Mouse (Mus musculus) small intestine, adult 2 months (tissue): Measurements from ENCODE around the gene Sv2c. TPM values are rescaled to one million over a fixed set of nuclear protein-coding genes. Genes with fewer than 3 reads are reported as not detected.

Experiments used
- H3K27ac ChIP-seq: fragments of 200-500 bp; 2 replicates; pipeline ENCODE4 v1.5.1; 2012; ENCODE audit warnings: low read depth, low read length, control low read depth, inconsistent platforms; ENCODE audit not compliant: insufficient read depth
- H3K27me3 ChIP-seq: fragments of 200-500 bp; 2 replicates; pipeline ENCODE4 v1.6.1; 2012; ENCODE audit warnings: mild to moderate bottlenecking, moderate library complexity, low read length, inconsistent platforms; ENCODE audit not compliant: control insufficient read depth, insufficient read depth
- H3K36me3 ChIP-seq: fragments of 200-500 bp; 2 replicates; pipeline ENCODE4 v1.6.1; 2012; ENCODE audit warnings: mild to moderate bottlenecking, low read length, control low read depth, inconsistent platforms; ENCODE audit not compliant: control insufficient read depth, insufficient read depth
- H3K4me1 ChIP-seq: fragments of 200-500 bp; 2 replicates; pipeline ENCODE4 v1.6.1; 2012; ENCODE audit warnings: low read length, inconsistent platforms, mixed read lengths; ENCODE audit not compliant: control insufficient read depth, insufficient read depth, insufficient read length
- H3K4me3 ChIP-seq: fragments of 200-500 bp; 2 replicates; pipeline ENCODE4 v1.5.1; 2012; ENCODE audit warnings: low read depth, mild to moderate bottlenecking, control low read depth, inconsistent platforms, low read length, moderate library complexity
- CTCF ChIP-seq: fragments of 200-500 bp; IDR thresholded peaks from 2 replicates; pipeline ENCODE4 v1.5.1; 2012; ENCODE audit warnings: low read depth, mild to moderate bottlenecking, control low read depth, inconsistent platforms, low read length, moderate library complexity, mixed read lengths; ENCODE audit not compliant: insufficient replicate concordance, insufficient read length; ENCODE audit errors: extremely low read depth
- POLR2A ChIP-seq: fragments of 200-500 bp; IDR thresholded peaks from 2 replicates; pipeline ENCODE4 v1.6.1; 2012; ENCODE audit warnings: low read depth, mild to moderate bottlenecking, control low read depth, inconsistent platforms, low read length, moderate library complexity
- WGBS: fragments of 180-500 bp; shearing (Covaris S2); methylation state at CpG from one replicate; pipeline ENCODE4 v1.1.7; 2018; 5-methylcytosine and 5-hydroxymethylcytosine counted together
- polyA plus RNA-seq: library from polyadenylated mRNA; depleted of rRNA; stranded (reverse); fragments of >200 nt; gene quantifications from 2 replicates; pipeline ENCODE4 v1.2.3, GENCODE M21; 2012

Sv2c gene
- polyA plus RNA-seq, 1 experiment = 0.25 TPM

DNA sequence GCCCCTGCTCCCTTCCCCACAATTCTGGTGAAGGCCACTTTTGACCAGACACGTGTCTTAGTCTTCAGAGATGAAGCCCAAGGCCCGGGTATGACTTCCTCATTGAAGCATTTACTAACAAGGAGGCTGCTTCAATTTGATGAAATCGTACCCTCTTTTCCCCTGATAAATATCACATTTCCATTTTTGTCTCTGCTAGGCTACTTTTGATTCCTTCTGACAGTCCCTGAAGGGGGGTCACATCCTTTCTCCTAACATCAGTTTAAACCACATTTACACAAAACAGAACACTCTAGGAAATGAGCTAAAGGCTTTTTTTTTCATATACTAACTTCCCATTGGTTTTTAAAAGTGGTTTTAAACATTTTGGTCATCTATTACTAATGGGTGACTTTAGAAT, 79.6 kb downstream of the Sv2c start:
- no peaks in the 10 kb centered on the region for H3K36me3 ChIP-seq
- H3K4me3 ChIP-seq = no peak overlapping the region
- 79% methylated on average over 3 of the region's 3 CpGs for WGBS
- H3K4me1 ChIP-seq = no peaks in the 10 kb centered on the region
- H3K27me3 ChIP-seq = 0 out of 2 replicates have a peak, but pooled peaks cover 3% of the 10 kb centered on the region
- no peak overlapping the region for H3K27ac ChIP-seq
- TF ChIP-seq POLR2A (no peak), CTCF (no peak)

GRCm38 (mm10) chr13:96045396-96045795, 87.0 kb downstream of the Sv2c start:
- Histone ChIP-seq H3K4me1 (no peaks in the 10 kb centered on the region), H3K27me3 (0 out of 2 replicates have a peak, but pooled peaks cover under 1% of the 10 kb centered on the region), H3K27ac (no peak overlapping the region), H3K36me3 (no peaks in the 10 kb centered on the region), H3K4me3 (no peak overlapping the region)
- 52% methylated on average over 5 of the region's 5 CpGs for WGBS
- TF ChIP-seq CTCF (no peak), POLR2A (no peak)

DNA sequence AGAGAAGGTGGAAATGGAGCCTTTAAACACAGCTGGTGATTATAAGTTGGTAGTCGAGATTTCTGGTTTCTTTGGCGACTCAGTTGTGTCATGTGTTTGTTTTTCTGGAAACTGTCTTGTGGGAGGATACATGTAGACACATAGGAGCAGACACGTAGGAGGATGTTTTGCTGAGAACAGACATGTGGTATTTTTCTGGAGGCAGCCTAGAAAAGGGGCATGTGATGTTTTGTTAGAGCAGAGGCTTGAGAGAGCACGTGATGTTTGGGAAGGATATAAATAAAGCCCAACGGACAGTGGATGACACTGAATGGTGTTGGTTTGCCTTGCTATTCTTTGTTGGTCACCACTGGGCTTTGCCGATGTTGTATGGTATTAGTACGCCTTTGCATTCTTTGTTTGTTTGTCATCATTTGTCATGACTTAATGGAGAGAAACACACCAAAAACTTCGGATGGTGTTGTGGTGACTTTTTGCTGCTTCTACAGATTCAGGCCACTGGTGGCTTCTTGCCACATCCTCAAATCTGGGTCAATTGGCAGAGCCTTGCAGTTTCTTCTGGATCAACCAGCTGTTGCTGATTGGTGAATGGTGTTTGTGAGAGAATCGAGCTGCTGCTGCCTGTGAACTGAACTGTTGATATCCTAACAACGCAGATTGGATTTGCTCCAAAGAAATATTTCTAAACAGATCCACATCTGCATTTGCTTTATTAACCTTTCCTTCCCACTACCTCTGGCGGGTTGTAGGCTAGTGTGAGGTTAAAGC, 91.9 kb downstream of the Sv2c start:
- Histone ChIP-seq H3K4me1 (no peaks in the 10 kb centered on the region), H3K36me3 (no peaks in the 10 kb centered on the region), H3K4me3 (no peak overlapping the region), H3K27ac (no peak overlapping the region), H3K27me3 (no peaks in the 10 kb centered on the region)
- WGBS = 73% methylated on average over 11 of the region's 11 CpGs
- TF ChIP-seq CTCF = no peak
- TF ChIP-seq POLR2A = no peak

DNA sequence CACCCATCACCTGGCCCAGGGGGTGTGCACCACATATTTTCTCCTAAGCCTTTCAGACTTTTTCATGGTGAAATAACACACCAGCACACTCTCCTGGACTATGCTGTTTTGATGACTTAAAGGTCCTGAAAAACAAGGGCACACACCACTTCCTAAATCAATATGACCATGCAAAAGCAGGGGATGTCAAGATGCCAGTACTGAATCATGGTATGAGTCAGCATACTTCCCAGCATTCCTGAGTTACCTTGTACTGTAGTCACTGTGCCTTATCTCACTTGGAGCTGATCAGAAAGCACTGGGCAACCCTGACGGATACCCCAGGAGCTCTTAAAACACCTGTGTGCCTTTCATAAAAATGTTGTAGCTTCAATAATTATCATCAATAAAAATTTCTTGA, 92.8 kb downstream of the Sv2c start:
- Histone ChIP-seq H3K36me3 (no peaks in the 10 kb centered on the region), H3K4me3 (no peak overlapping the region), H3K4me1 (no peaks in the 10 kb centered on the region), H3K27ac (no peak overlapping the region), H3K27me3 (no peaks in the 10 kb centered on the region)
- TF ChIP-seq POLR2A = no peak
- no peak for TF ChIP-seq CTCF
- 33% methylated on average over 1 of the region's 1 CpGs for WGBS

DNA sequence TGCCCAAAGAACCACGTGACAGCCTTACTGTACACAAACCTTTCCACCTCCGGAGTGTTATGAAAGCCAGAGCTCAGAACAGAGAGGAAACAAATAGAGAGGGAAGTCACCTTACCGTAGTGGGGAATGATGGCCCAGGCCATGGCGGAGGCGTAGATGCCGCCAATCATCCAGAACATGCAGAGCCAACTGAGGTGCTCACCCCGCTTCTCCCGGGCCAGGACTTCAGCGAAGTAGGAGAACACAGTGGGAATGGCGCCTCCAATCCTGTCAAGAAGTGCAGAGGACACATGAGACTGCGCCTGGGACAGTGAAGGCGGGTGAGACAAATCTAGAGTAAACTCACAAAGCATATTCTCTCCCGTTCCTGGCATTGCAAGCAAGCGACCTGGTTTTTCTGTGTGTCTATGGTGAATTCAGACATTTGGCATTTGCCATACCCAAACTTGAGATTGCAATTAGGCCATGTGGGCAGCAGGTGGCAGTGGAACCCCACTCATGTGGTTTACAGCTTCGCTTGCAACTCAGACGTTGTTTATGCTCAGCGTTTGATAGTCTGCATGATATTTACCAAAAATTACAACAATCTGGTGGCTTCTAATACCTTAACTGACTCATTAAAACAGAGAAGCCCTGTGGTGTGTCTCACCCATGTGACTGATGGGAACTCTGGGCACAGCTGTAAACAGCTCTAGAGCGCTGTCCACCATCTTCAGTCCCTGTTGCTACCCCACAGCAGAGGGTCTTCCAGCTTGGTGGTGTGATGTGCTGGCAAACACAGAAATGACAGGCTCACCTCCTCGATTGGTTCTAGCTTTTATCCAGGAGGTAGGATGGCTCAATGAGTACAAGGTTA, 101.8 kb downstream of the Sv2c start:
- no peaks in the 10 kb centered on the region for H3K4me1 ChIP-seq
- no peaks in the 10 kb centered on the region for H3K27me3 ChIP-seq
- 58% methylated on average over 19 of the region's 19 CpGs for WGBS
- H3K36me3 ChIP-seq = no peaks in the 10 kb centered on the region
- TF ChIP-seq CTCF = peak; percentile 66; the same call in 1 of the 2 replicates
- TF ChIP-seq POLR2A = no peak
- no peak overlapping the region for H3K27ac ChIP-seq
- no peak overlapping the region for H3K4me3 ChIP-seq

GRCm38 (mm10) chr13:96023858-96024257, 108.5 kb downstream of the Sv2c start:
- Histone ChIP-seq H3K27me3 (no peaks in the 10 kb centered on the region), H3K4me1 (no peaks in the 10 kb centered on the region), H3K27ac (no peak overlapping the region), H3K36me3 (no peaks in the 10 kb centered on the region), H3K4me3 (no peak overlapping the region)
- TF ChIP-seq POLR2A (no peak), CTCF (no peak)
- 81% methylated on average over 11 of the region's 11 CpGs for WGBS

- Histone ChIP-seq H3K4me3 (no peak overlapping the region), H3K4me1 (no peaks in the 10 kb centered on the region), H3K27me3 (no peaks in the 10 kb centered on the region), H3K27ac (no peak overlapping the region), H3K36me3 (no peaks in the 10 kb centered on the region)
- 86% methylated on average over 3 of the region's 3 CpGs for WGBS
- TF ChIP-seq POLR2A (no peak), CTCF (no peak)
Measured at GRCm38 (mm10) chr13:96015516-96015915, 116.9 kb downstream of the Sv2c start.
